Mouse (Mus musculus) MEL (cell line): Measurements from ENCODE around the gene Gmnc. TPM values are rescaled to one million over a fixed set of nuclear protein-coding genes. Genes with fewer than 3 reads are reported as not detected.
A peak's percentile ranks its signal among the peaks of the same experiment; 100 is the strongest.

Source experiments
- DNase-seq: peaks from one replicate; pipeline ENCODE4 v3.0.0; 2011; ENCODE audit warnings: low read depth, low spot score
- H3K27ac ChIP-seq: 2 replicates; pipeline ENCODE4 v1.5.1; 2012; ENCODE audit warnings: low read depth, mild to moderate bottlenecking, control low read depth, low read length, moderate library complexity; ENCODE audit not compliant: control insufficient read depth
- H3K27me3 ChIP-seq, 2 experiments: fragments of 150-350 bp in 1 of 2; sonication (generic) in 1 of 2; 2 replicates each; pipeline ENCODE4 v1.6.1; 2012; ENCODE audit warnings: low read length in 2 of 2, mild to moderate bottlenecking in 2 of 2, improper control_type of control experiment in 1 of 2, moderate library complexity in 1 of 2; ENCODE audit not compliant: insufficient read depth in 2 of 2, control insufficient read depth in 1 of 2
- H3K36me3 ChIP-seq, 2 experiments: 2 replicates each; pipeline ENCODE4 v1.6.1; 2012 to 2014; ENCODE audit warnings: low read length in 2 of 2, improper control_type of control experiment in 1 of 2, inconsistent platforms in 1 of 2, mild to moderate bottlenecking in 1 of 2; ENCODE audit not compliant: insufficient read depth in 2 of 2, control insufficient read depth in 1 of 2
- H3K4me1 ChIP-seq, 2 experiments: fragments of 150-350 bp in 1 of 2; sonication (generic) in 1 of 2; 2 replicates each; pipeline ENCODE4 v1.6.1; 2012; ENCODE audit warnings: low read length in 2 of 2, improper control_type of control experiment in 1 of 2, mild to moderate bottlenecking in 1 of 2; ENCODE audit not compliant: insufficient read depth in 2 of 2, control insufficient read depth in 1 of 2
- H3K4me3 ChIP-seq, 2 experiments: fragments of 150-350 bp in 1 of 2; sonication (generic) in 1 of 2; 2 replicates each; pipeline ENCODE4 v1.5.1; 2012; ENCODE audit warnings: low read depth in 2 of 2, low read length in 2 of 2, mild to moderate bottlenecking in 2 of 2, moderate library complexity in 2 of 2, control low read depth in 1 of 2, improper control_type of control experiment in 1 of 2; ENCODE audit not compliant: control insufficient read depth in 1 of 2, insufficient read depth in 1 of 2
- H3K79me2 ChIP-seq: 2 replicates; pipeline ENCODE4 v1.6.1; 2012; ENCODE audit warnings: mild to moderate bottlenecking, low read length, moderate library complexity; ENCODE audit not compliant: control insufficient read depth, poor library complexity, insufficient read depth
- H3K9ac ChIP-seq: 2 replicates; pipeline ENCODE4 v1.6.1; 2012; ENCODE audit warnings: low read depth, mild to moderate bottlenecking, control low read depth, low read length, moderate library complexity; ENCODE audit not compliant: control insufficient read depth, poor library complexity, severe bottlenecking
- H3K9me3 ChIP-seq: fragments of 150-350 bp; sonication (generic); replicated peaks from 2 replicates; pipeline ENCODE4 v1.6.1; 2012; ENCODE audit warnings: mild to moderate bottlenecking, low read length, improper control_type of control experiment, moderate library complexity; ENCODE audit not compliant: insufficient read depth
- BHLHE40 ChIP-seq: IDR thresholded peaks from 2 replicates; pipeline ENCODE4 v1.6.1; 2012; ENCODE audit warnings: low read depth, mild to moderate bottlenecking, inconsistent platforms, low read length, improper control_type of control experiment, borderline replicate concordance
- CTCF ChIP-seq, 3 experiments: IDR thresholded peaks in 2 of 3; conservative IDR thresholded peaks in 1 of 3; 2 replicates each; pipeline ENCODE4 v1.5.1; 2011 to 2012; ENCODE audit warnings: low read length in 3 of 3, low read depth in 2 of 3, mild to moderate bottlenecking in 2 of 3, improper control_type of control experiment in 1 of 3, inconsistent platforms in 1 of 3, mixed read lengths in 1 of 3, moderate library complexity in 1 of 3; ENCODE audit not compliant: control insufficient read depth in 1 of 3, insufficient read depth in 1 of 3, poor library complexity in 1 of 3, severe bottlenecking in 1 of 3
- E2F4 ChIP-seq: IDR thresholded peaks from 2 replicates; pipeline ENCODE4 v1.6.1; 2011; ENCODE audit warnings: low read depth, low read length, improper control_type of control experiment, borderline replicate concordance
- EP300 ChIP-seq, 2 experiments: IDR thresholded peaks; 2 replicates each; pipeline ENCODE4 v1.6.1; 2011; ENCODE audit warnings: improper control_type of control experiment in 2 of 2, low read length in 2 of 2, low read depth in 1 of 2, mild to moderate bottlenecking in 1 of 2
- ETS1 ChIP-seq: IDR thresholded peaks from 2 replicates; pipeline ENCODE4 v1.6.1; 2012; ENCODE audit warnings: low read depth, mild to moderate bottlenecking, inconsistent platforms, low read length, improper control_type of control experiment, moderate library complexity
- HCFC1 ChIP-seq: IDR thresholded peaks from 2 replicates; pipeline ENCODE4 v1.6.1; 2012; ENCODE audit warnings: low read depth, mild to moderate bottlenecking, inconsistent platforms, low read length, improper control_type of control experiment, moderate library complexity
- JUND ChIP-seq: IDR thresholded peaks from 2 replicates; pipeline ENCODE4 v1.6.1; 2011; ENCODE audit warnings: low read depth, mild to moderate bottlenecking, improper control_type of control experiment, low read length
- KAT2A ChIP-seq: conservative IDR thresholded peaks from 2 replicates; pipeline ENCODE4 v1.6.1; 2012; ENCODE audit warnings: low read depth, low read length, improper control_type of control experiment, inconsistent platforms
- MAX ChIP-seq: IDR thresholded peaks from 2 replicates; pipeline ENCODE4 v1.6.1; 2011; ENCODE audit warnings: low read length, improper control_type of control experiment
- MAZ ChIP-seq: IDR thresholded peaks from 2 replicates; pipeline ENCODE4 v1.6.1; 2012; ENCODE audit warnings: low read depth, mild to moderate bottlenecking, inconsistent platforms, low read length, improper control_type of control experiment
- MXI1 ChIP-seq: IDR thresholded peaks from 2 replicates; pipeline ENCODE4 v1.6.1; 2011; ENCODE audit warnings: mild to moderate bottlenecking, low read depth, low read length, improper control_type of control experiment
- MYC ChIP-seq: IDR thresholded peaks from 2 replicates; pipeline ENCODE4 v1.6.1; 2011; ENCODE audit warnings: low read depth, mild to moderate bottlenecking, low read length, improper control_type of control experiment, moderate library complexity
- RAD21 ChIP-seq: IDR thresholded peaks from 2 replicates; pipeline ENCODE4 v1.6.1; 2011; ENCODE audit warnings: mild to moderate bottlenecking, low read depth, low read length, improper control_type of control experiment
- SMC3 ChIP-seq: IDR thresholded peaks from 2 replicates; pipeline ENCODE4 v1.6.1; 2011; ENCODE audit warnings: low read depth, low read length, improper control_type of control experiment
- TBP ChIP-seq: IDR thresholded peaks from 2 replicates; pipeline ENCODE4 v1.8.0; 2011; ENCODE audit warnings: low read depth, low read length, improper control_type of control experiment
- TCF12 ChIP-seq: IDR thresholded peaks from 2 replicates; pipeline ENCODE4 v1.6.1; 2014; ENCODE audit warnings: low read depth, mild to moderate bottlenecking, inconsistent platforms, low read length, improper control_type of control experiment, moderate library complexity
- ZKSCAN1 ChIP-seq: IDR thresholded peaks from 2 replicates; pipeline ENCODE4 v1.6.1; 2012; ENCODE audit warnings: low read depth, mild to moderate bottlenecking, inconsistent platforms, low read length, improper control_type of control experiment, moderate library complexity
- ZMIZ1 ChIP-seq: IDR thresholded peaks from 2 replicates; pipeline ENCODE4 v1.6.1; 2012; ENCODE audit warnings: low read depth, mild to moderate bottlenecking, inconsistent platforms, low read length, improper control_type of control experiment, moderate library complexity
- ZNF384 ChIP-seq: IDR thresholded peaks from 2 replicates; pipeline ENCODE4 v1.6.1; 2012; ENCODE audit warnings: low read depth, mild to moderate bottlenecking, inconsistent platforms, low read length, improper control_type of control experiment
- polyA plus RNA-seq, 2 experiments: library from polyadenylated mRNA; stranded (reverse) in 1 of 2; unstranded in 1 of 2; fragments of >175 nt in 1 of 2; fragments of >200 nt in 1 of 2; gene quantifications; 2 replicates each; pipeline versions ENCODE4 v1.2.1 to v1.2.4; 2012; ENCODE audit warnings: low replicate concordance in 2 of 2, low read depth in 1 of 2; ENCODE audit not compliant: insufficient read length in 2 of 2, insufficient read depth in 1 of 2, missing spikeins in 1 of 2
- total RNA-seq: library from RNA; depleted of rRNA; stranded (reverse); fragments of 300-350 nt; gene quantifications from 2 replicates; pipeline ENCODE4 v1.2.3, GENCODE M21; 2012

Gmnc gene
- total and polyA plus RNA-seq, 3 experiments, result not detected

DNA sequence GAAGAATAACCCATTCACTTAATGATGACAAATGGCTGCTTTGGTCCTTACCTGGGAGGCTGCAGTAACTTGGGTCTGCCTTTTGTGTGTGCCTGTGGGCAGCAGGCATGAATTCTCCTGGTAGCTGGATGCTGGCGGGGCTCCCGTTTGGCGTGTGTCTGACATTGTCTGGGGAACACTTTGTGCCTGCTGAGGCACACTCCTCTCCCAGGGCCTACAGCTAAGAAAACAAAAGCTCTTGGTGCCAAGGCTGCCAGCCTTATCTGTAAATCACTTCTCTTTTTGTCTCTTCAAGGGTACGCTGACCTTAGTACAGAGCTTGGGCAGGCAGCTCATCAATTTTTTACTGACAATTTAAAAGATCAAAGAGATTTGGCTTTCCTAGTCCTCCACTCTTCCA, 90.0 kb downstream of the Gmnc start (continued):
- TF ChIP-seq MAZ, result no peak
- TF ChIP-seq, all 39 proteins: peak for 0

GRCm38 (mm10) chr16:26886337-26886736, 105.1 kb downstream of the Gmnc start:
- Histone ChIP-seq H3K4me3 (no peak overlapping the region), H3K27ac (no peak overlapping the region)
- TF ChIP-seq ETS1, result peak; percentile 77
- peak in 1 of 2 experiments; percentile 44; a peak in 1 of 4 replicates for TF ChIP-seq EP300 (IDR thresholded peaks at IDR 0.05; ENCODE audit: low read depth in 1 of 2, low read length in 2 of 2)
- no peak for TF ChIP-seq KAT2A
- TF ChIP-seq, all 39 proteins: peak for 2
- no peaks in the 10 kb centered on the region for H3K4me1 ChIP-seq
- H3K36me3 ChIP-seq, result no peaks in the 10 kb centered on the region; a peak in 1 of 4 replicates
- H3K27me3 ChIP-seq, result no peaks in the 10 kb centered on the region
- no peaks in the 10 kb centered on the region for H3K79me2 ChIP-seq
- no peak overlapping the region for H3K9ac ChIP-seq
- DNase-seq, result peak; percentile 63
- no peaks in the 10 kb centered on the region for H3K9me3 ChIP-seq

DNA sequence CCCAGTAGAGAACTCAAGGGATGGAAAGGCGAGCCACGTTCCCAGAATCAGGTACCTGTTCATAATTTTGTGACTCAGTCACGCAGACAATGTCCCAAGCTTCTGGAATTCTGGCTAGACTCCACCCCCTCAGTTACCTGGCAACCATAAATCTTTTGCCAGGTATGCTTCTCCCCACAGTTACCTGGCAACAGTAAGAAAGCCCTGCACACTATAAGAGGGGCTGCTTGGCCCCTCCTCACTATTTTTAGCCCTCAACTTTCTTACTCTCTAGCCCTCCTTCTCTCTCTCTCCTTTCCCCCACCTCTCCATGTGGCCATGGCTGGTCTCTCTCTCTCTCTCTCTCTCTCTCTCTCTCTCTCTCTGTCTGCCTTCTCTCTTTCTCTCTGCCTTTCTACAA, 114.6 kb downstream of the Gmnc start:
- no peak for DNase-seq
- Histone ChIP-seq H3K27me3 (no peaks in the 10 kb centered on the region), H3K9ac (no peak overlapping the region), H3K27ac (no peak overlapping the region), H3K36me3 (no peaks in the 10 kb centered on the region), H3K4me3 (no peak overlapping the region), H3K4me1 (no peaks in the 10 kb centered on the region), H3K9me3 (no peaks in the 10 kb centered on the region), H3K79me2 (no peaks in the 10 kb centered on the region)
- TF ChIP-seq TBP, result no peak
- no peak for TF ChIP-seq JUND
- no peak for TF ChIP-seq CTCF (IDR thresholded peaks at IDR 0.05 in 2 of 3, conservative IDR thresholded peaks at IDR 0.05 in 1 of 3; ENCODE audit: control insufficient read depth in 1 of 3, insufficient read depth in 1 of 3, low read depth in 2 of 3, low read length in 3 of 3, poor library complexity in 1 of 3, severe bottlenecking in 1 of 3)
- TF ChIP-seq SMC3, result no peak
- no peak for TF ChIP-seq ZNF384
- no peak for TF ChIP-seq MXI1
- TF ChIP-seq ZMIZ1, result no peak
- no peak for TF ChIP-seq MYC
- no peak for TF ChIP-seq TCF12
- TF ChIP-seq KAT2A, result no peak
- TF ChIP-seq MAX, result no peak
- no peak for TF ChIP-seq E2F4
- TF ChIP-seq HCFC1, result no peak
- TF ChIP-seq RAD21, result no peak
- no peak for TF ChIP-seq BHLHE40
- TF ChIP-seq ZKSCAN1, result no peak
